Mouse (Mus musculus) brain, embryonic 14.5 days (tissue): ENCODE measurements at regions not wholly inside any gene's neighbourhood (a gene's known extent, or its start where the extent isn't known, plus 50 kb on each side); places are given as distances from the start of the nearest gene placed in this dataset.

ENCODE experiments used
- CTCF ChIP-seq: fragments of 200-500 bp; IDR thresholded peaks from 2 replicates; pipeline ENCODE4 v1.5.1; 2012; ENCODE audit warnings: inconsistent platforms, mild to moderate bottlenecking, moderate library complexity, borderline replicate concordance; ENCODE audit not compliant: insufficient read depth, insufficient read length; ENCODE audit errors: extremely low read depth
- POLR2A ChIP-seq: fragments of 200-500 bp; IDR thresholded peaks from 2 replicates; pipeline ENCODE4 v1.6.1; 2012; ENCODE audit warnings: mild to moderate bottlenecking, inconsistent platforms, borderline replicate concordance; ENCODE audit not compliant: poor library complexity, insufficient read depth, insufficient read length, severe bottlenecking; ENCODE audit errors: extremely low read depth

DNA sequence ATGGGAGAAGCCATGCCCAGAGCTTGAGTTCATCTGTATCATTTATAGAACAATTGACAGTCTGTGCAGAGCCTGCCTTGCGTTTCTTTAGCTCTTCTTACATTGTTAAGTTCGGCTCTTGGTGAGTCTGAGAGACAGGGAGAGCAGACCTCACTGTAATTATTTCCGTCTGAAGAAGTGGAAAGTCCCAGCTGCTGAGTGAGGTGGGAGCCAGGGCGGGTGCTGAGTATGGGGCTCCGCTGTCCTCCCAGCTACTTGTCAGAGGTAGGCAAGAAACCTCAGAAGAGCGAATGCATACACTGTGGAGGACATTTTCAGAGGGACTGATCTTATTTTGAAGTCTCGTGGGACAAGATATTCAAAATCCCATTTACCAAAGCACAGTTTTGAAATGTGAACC is 172.9 kb downstream of the Vrk1 start:
- TF ChIP-seq POLR2A (no peak), CTCF (no peak)
